Mouse (Mus musculus): ENCODE measurements around the gene Cbx8. TPM values are rescaled to one million over a fixed set of nuclear protein-coding genes. Genes with fewer than 3 reads are reported as not detected.

The Cbx8 gene
- polyA plus RNA-seq, 1 experiment from 2014 or later, result 9.8 TPM

Other genes with a start within 250 kb of the Cbx8 start
- 32.0 and 34.0 TPM in 2 replicates for gene Rbfox3, start 129.4 kb downstream of the Cbx8 start, polyA plus RNA-seq (2015; fragmentation: Nextera tagmentation; extraction: Ambion mirVana)
- gene Enpp7, start 52.8 kb downstream of the Cbx8 start, polyA plus RNA-seq (2015; fragmentation: Nextera tagmentation; extraction: Ambion mirVana), result not detected in 2 replicates
- gene Cbx2, start 18.0 kb downstream of the Cbx8 start, polyA plus RNA-seq (2015; fragmentation: Nextera tagmentation; extraction: Ambion mirVana), result 45.2 and 52.0 TPM in 2 replicates
- 10.2 and 11.5 TPM in 2 replicates for gene Cbx4, start 45.3 kb upstream of the Cbx8 start, polyA plus RNA-seq (2015; fragmentation: Nextera tagmentation; extraction: Ambion mirVana)
- 45.3 and 46.0 TPM in 2 replicates for gene Tbc1d16, start 187.5 kb upstream of the Cbx8 start, polyA plus RNA-seq (2015; fragmentation: Nextera tagmentation; extraction: Ambion mirVana)
- 14.3 and 17.2 TPM in 2 replicates for gene Ccdc40, start 187.6 kb upstream of the Cbx8 start, polyA plus RNA-seq (2015; fragmentation: Nextera tagmentation; extraction: Ambion mirVana)
- gene Gaa, start 226.9 kb upstream of the Cbx8 start, polyA plus RNA-seq (2015; fragmentation: Nextera tagmentation; extraction: Ambion mirVana), result 26.8 and 33.6 TPM in 2 replicates